Mouse (Mus musculus): ENCODE measurements at regions not wholly inside any gene's neighbourhood (a gene's known extent, or its start where the extent isn't known, plus 50 kb on each side); places are given as distances from the start of the nearest gene placed in this dataset.

DNA sequence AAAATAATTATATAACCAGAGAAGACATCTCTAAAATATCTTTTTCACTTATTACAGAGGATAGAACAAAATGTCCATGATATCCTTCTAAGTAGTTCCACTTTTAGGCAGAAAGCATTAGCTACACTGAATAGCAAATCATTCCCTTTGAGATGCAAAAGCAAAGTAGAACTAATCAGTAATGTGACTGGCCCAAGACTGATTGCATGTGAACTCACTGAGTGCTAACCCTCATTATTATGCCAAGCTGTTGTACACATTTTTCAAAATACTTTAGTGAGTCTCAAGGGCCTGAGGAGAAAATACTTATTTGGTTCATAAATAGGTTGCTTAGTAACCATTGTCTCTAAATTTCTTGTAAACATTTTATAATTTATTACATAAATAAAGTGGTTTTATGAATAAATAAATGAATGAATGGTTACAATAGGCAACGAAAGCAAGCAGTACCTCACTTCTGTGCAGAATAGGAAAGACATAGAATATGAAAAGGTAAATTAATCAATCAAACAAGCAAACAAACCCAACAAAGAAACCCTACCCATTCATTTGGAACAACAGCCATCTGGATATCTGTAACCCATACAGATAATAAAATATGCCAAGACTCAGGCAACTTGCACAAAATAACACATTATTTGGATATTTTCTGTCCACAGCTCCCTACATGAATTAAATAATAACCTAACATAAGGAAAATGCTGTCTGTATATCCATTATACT lies 693.9 kb upstream of the Lrrn3 start:
- H3K4me3 ChIP-seq (ENCODE audit: control insufficient read depth in 1 of 2, insufficient read depth in 1 of 2, low read depth in 2 of 2, low read length in 2 of 2), result no peak overlapping the region
- no peaks in the 10 kb centered on the region for H3K79me2 ChIP-seq (ENCODE audit: control insufficient read depth, insufficient read depth, low read length, poor library complexity)
- no peaks in the 10 kb centered on the region for H3K36me3 ChIP-seq (ENCODE audit: control insufficient read depth in 1 of 2, insufficient read depth in 2 of 2, low read length in 2 of 2)
- H3K27me3 ChIP-seq (ENCODE audit: control insufficient read depth in 1 of 2, insufficient read depth in 2 of 2, low read length in 2 of 2), result no peaks in the 10 kb centered on the region
- H3K4me1 ChIP-seq (ENCODE audit: control insufficient read depth in 1 of 2, insufficient read depth in 2 of 2, low read length in 2 of 2), result no peaks in the 10 kb centered on the region
- no peaks in the 10 kb centered on the region for H3K9me3 ChIP-seq (replicated peaks; ENCODE audit: insufficient read depth, low read length)
- TF ChIP-seq ELF1 (IDR thresholded peaks at IDR 0.05; ENCODE audit: low read depth, low read length) (no peak), SMC3 (IDR thresholded peaks at IDR 0.05; ENCODE audit: low read depth, low read length) (no peak), MYC (IDR thresholded peaks at IDR 0.05; ENCODE audit: low read depth, low read length) (no peak), USF2 (IDR thresholded peaks at IDR 0.05; ENCODE audit: borderline replicate concordance in 1 of 2, insufficient read depth in 1 of 2, low read depth in 1 of 2, low read length in 2 of 2) (no peak), POLR2AphosphoS2 (IDR thresholded peaks at IDR 0.05; ENCODE audit: low read length) (no peak), ZC3H11A (IDR thresholded peaks at IDR 0.05; ENCODE audit: low read depth, low read length) (no peak), HCFC1 (IDR thresholded peaks at IDR 0.05; ENCODE audit: low read depth, low read length) (no peak), MAZ (IDR thresholded peaks at IDR 0.05; ENCODE audit: low read depth, low read length) (no peak), TBP (IDR thresholded peaks at IDR 0.05; ENCODE audit: low read depth, low read length) (no peak), MXI1 (IDR thresholded peaks at IDR 0.05; ENCODE audit: low read depth, low read length) (no peak), NELFE (IDR thresholded peaks at IDR 0.05; ENCODE audit: low read depth, low read length) (no peak), CTCF (IDR thresholded peaks at IDR 0.05 in 2 of 3, conservative IDR thresholded peaks at IDR 0.05 in 1 of 3; ENCODE audit: control insufficient read depth in 1 of 3, insufficient read depth in 1 of 3, low read depth in 2 of 3, low read length in 3 of 3, poor library complexity in 1 of 3, severe bottlenecking in 1 of 3) (no peak), TAL1 (IDR thresholded peaks at IDR 0.05; ENCODE audit: low read length) (no peak), EP300 (IDR thresholded peaks at IDR 0.05; ENCODE audit: low read depth in 1 of 2, low read length in 2 of 2) (no peak)
- H3K27ac ChIP-seq (ENCODE audit: control insufficient read depth, low read depth, low read length), result no peak overlapping the region
- DNase-seq (ENCODE audit: low read depth, low spot score), result no peak
- H3K9ac ChIP-seq (ENCODE audit: control insufficient read depth, low read depth, low read length, poor library complexity, severe bottlenecking), result no peak overlapping the region

DNA sequence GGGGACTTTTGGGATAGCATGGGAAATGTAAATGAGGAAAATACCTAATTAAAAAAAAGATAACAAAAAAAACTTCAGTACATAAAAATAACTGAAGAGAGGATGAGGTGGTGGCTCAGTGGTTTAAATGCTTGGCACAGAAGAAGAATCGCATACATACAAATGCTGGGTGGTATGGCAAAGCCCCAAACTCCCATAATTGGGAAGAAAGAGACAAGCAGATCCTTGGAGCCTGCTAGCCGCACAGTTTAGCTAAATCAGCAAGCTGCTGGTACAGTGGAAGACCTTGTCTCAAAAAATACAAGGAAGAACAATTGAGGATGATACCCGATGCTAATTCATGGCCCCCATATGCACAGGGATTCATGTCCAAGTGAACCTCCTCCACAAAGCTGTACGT lies 661.7 kb upstream of the Lrrn3 start:
- Histone ChIP-seq H3K27ac (ENCODE audit: control insufficient read depth, low read depth, low read length) (no peak overlapping the region), H3K4me3 (ENCODE audit: control insufficient read depth in 1 of 2, insufficient read depth in 1 of 2, low read depth in 2 of 2, low read length in 2 of 2) (no peak overlapping the region), H3K27me3 (ENCODE audit: control insufficient read depth in 1 of 2, insufficient read depth in 2 of 2, low read length in 2 of 2) (no peaks in the 10 kb centered on the region), H3K4me1 (ENCODE audit: control insufficient read depth in 1 of 2, insufficient read depth in 2 of 2, low read length in 2 of 2) (no peaks in the 10 kb centered on the region), H3K9ac (ENCODE audit: control insufficient read depth, low read depth, low read length, poor library complexity, severe bottlenecking) (no peak overlapping the region), H3K79me2 (ENCODE audit: control insufficient read depth, insufficient read depth, low read length, poor library complexity) (no peaks in the 10 kb centered on the region), H3K9me3 (replicated peaks; ENCODE audit: insufficient read depth, low read length) (no peaks in the 10 kb centered on the region), H3K36me3 (ENCODE audit: control insufficient read depth in 1 of 2, insufficient read depth in 2 of 2, low read length in 2 of 2) (no peaks in the 10 kb centered on the region)
- DNase-seq (ENCODE audit: low read depth, low spot score), result no peak
- TF ChIP-seq NELFE (IDR thresholded peaks at IDR 0.05; ENCODE audit: low read depth, low read length) (no peak), USF2 (IDR thresholded peaks at IDR 0.05; ENCODE audit: borderline replicate concordance in 1 of 2, insufficient read depth in 1 of 2, low read depth in 1 of 2, low read length in 2 of 2) (no peak), BHLHE40 (IDR thresholded peaks at IDR 0.05; ENCODE audit: borderline replicate concordance, low read depth, low read length) (no peak), RAD21 (IDR thresholded peaks at IDR 0.05; ENCODE audit: low read depth, low read length) (no peak), ZMIZ1 (IDR thresholded peaks at IDR 0.05; ENCODE audit: low read depth, low read length) (no peak), MXI1 (IDR thresholded peaks at IDR 0.05; ENCODE audit: low read depth, low read length) (no peak)
